Mouse (Mus musculus): ENCODE measurements around the gene Tspan9.

Tspan9 gene

DNA sequence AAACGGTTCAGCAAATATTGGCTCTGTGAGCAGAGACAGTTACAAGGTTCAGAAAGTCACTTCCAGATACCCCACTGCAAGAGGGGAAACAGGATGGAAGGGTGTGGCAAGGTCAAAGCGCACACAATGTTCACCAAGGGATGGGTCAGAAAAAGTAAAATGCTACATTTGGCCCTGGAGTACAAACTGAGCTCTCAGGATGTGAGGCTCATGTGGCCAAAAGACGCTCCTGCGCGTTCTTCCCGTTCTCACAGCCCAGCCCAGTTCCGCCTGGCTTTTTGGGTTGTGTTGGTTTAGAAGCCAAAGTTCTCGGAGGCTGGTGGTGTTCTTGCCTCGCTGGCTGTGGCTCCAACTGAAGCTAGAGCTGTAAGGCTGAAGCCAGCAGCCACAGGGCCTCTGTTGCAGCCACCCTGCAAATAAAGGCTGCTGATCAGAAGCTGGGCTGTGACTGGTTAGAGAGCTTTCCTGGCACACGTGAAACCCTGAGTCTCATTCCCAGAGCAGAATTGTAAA, 9.7 kb downstream of the Tspan9 start:
- in situ Hi-C loops (cut with MboI) = no loop called here

DNA sequence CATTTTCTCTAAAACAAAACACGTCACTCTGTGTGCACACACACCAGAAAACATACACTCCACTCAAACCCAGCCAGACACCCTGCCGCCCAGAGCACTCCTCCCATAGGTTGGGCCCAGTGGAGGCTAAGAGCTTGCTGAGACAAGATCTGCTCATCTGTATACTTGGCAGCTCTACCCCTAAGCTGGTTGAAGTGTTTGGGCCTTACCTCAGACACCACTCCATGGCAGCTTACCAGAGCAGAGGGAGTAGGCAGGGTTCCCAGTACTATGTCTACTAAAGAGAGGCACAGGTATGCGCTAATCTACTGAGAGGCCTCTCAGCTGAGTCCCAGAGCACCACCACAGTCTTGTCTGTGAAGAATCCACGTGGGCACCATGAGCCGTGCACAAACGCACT, 10.8 kb downstream of the Tspan9 start:
- in situ Hi-C loops (cut with MboI) = no loop called here

DNA sequence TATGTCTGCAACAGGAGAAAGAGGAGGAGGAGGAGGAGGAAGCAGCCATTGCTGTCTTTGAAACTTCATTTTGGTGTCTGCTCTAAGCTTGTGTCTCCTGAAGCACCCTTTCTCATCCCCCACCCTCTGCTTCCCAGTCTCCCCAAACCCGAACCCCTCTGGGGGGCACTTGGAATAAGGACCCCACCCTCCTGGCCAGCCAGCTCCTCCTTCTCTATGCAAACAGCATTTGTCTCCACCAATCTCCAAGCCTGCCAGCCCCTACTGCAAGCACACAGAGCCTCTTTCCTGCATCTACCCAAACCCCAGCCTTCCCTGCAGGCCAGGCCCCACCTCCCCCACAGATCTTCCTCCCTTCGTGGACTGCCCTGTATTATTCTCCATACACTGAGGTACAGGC, 12.0 kb downstream of the Tspan9 start:
- in situ Hi-C loops (cut with MboI) = no loop called here

DNA sequence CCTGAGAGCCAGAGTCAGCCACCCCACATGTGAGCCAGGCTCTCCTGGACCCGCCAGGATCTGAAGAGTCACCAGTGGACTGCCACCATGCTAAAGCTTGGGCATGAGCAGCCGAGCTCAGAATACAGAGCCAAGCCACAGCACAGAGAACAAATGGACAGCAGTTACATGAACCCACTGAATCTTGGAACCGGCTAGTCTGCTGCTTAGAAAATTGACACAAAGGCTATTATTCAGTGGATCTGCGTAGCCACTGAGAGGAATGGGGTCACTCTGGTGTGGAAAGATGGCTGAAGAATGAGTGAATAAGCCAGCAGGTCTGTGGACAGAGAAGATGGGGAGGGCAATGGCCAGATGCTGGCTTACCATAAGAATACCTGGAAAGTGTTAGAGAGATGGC, 12.7 kb downstream of the Tspan9 start:
- in situ Hi-C loops (cut with MboI) = no loop called here

DNA sequence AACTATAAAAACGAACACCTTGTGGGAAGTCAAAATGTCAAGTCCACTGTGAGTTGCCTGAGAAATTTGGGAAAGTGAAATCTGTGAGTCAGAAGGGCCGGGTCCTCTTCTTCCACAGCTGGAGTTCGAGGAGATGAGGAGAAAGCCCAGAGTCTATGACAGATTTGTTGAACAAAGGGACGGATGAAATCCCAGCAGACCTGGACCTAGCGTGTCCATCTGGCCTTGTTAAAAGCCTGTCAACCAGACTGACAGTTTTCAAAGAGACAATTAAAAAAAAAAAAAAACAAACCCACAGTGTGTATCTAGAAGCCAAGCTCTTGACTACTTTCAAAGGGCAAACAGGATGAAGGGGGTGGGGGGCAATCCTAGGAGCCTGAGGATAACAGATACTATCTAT, 14.0 kb downstream of the Tspan9 start:
- in situ Hi-C loops (cut with MboI) = no loop called here

DNA sequence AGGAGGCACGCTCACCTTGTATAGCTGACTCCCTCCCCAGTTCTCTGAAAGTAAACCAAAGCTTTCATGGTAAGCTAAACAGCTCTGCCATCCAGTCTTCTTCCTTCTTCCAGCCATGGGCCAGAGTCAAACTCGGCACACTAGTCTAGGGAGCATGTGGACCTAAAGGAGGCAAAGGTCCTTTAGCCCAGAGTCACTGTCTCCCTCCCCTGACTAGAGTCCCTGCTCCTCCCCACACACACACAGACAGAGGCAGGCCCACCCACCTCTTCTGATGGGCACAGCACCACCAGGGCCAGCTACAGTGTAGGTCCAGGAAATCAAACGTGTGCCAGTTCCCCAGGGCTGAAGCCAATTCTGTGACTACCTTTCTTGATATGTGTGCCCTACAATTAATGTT, 16.1 kb downstream of the Tspan9 start:
- in situ Hi-C loops (cut with MboI) = no loop called here

DNA sequence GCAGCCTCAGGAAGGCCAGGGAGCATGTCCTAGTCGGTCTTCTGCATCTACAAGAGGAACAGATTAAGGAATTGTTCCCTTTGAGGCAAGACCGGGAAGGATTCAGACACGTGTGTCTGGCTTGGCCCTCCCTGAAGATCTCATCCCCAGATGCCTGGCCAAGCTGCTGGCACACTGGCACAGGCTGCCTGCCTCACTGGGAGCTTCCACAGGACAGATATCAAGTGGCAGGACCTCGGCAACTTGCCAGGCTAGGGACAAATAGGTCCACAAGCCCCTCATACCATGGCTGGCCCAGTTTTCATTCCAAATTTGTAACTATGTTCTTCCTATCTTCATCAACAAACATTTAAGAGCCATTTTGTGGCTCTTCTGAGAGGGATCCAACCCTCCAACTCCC, 16.5 kb downstream of the Tspan9 start:
- in situ Hi-C loops (cut with MboI) = no loop called here

DNA sequence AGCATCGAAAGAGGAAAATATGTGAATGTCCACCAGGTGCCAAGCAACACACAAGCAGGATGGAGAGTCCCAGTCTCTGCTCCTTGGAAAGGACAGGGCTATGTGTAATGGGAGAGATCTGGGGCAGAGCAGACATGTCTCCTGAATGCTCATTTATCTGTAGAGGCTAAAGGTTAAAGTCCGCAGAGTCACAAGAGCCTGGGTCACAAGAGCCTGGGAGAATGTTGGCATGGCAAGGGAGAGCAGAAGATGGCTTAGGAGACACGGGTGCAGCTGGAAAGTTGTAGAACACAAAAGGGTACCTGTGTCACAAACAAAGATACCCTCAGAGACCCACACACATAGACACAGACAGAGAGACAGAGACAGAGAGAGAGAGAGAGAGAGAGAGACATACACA, 17.9 kb downstream of the Tspan9 start:
- in situ Hi-C loops (cut with MboI) = no loop called here

DNA sequence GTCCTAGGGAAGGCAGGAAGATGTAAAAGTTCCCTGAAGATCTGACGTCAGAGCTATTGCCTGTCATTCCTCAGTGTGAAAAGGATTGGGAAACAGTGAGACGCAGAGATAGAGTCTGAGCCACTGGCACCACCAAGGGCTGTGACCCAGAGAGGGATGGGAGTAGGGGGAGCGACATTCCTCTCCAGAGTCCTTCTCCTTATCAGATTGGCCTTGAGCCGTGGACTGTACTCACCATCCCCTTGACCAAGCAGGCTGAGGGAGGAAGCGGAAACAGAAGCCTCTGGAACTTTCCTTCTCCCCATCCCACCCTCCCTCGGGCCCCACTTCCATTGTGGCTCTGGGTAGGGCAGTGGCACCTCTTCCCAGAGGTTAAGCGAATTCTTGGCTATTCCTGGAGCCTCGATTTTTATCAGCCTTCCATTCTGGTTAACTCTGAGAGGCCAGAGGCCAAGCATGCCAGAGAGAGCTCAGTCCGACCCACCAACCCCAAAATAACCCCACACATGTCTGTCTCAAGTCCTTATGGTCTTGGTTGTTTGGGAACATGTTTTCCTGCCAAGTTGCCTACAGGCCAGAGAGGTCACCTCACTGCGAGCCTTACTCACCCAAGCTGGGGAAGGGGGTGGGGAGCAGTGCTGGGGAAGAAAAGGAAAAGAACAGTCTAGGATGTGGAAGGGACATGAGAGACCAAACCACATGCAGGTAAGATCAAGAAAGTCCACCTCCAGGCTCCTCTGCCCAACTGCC, 19.0 kb downstream of the Tspan9 start:
- in situ Hi-C loops (cut with MboI) = no loop called here

DNA sequence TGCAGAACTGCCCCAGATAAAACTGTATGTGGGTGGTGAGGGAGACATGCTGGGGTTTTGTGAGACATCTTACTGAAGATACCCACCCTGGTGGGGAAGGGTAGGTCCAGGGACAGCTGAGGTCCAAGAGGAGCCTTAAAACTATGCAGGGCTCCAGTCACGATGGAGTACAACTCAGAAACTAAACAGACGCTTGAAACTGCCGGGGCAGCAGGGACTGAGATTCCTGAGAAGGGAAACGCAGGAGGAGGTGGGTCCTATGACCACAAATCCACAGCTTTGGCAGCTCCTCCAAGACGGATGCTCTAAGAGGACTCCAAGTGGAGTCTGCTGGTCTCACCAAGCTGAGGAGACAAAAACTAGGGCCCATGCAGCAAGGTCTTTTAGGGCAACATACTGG, 21.3 kb downstream of the Tspan9 start:
- in situ Hi-C loops (cut with MboI) = no loop called here

DNA sequence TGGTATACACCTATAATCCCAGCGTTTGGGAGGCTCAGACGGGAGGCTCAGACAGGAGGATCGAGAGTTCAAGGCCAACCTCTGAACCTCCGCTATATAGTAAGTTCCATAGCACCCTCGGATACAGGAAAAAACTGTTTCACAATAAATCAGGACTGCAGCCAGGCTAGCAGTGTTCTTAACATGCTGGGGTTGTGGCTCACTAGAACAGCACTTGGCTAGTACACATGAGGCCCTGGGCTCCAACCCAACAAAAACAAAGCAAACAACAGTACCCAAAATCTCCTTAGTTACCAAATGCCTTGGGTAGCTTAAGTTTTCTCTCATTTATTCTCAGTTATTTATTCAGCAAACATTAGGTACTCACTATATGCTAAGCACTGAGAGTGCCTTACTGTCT, 21.7 kb downstream of the Tspan9 start:
- in situ Hi-C loops (cut with MboI) = no loop called here

DNA sequence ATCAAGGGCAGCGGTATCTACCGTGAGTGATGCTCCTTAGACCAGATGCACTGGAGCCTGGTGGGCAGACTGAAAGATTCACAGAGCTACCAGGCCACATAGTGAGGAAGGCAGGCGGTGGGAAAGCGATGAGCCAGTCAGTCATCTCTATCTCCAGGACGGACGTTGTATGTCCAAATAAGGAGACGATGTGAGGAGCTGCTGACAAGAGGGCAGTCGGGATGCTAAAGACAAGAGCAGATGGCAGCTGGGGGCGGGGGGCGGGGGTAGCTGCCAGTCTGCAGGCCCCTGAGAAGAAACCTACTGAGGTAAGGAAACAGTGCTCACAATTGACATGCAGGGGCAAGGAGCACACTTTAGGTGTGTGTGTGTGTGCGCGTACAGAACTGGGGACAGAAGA, 22.6 kb downstream of the Tspan9 start:
- in situ Hi-C loops (cut with MboI) = no loop called here

DNA sequence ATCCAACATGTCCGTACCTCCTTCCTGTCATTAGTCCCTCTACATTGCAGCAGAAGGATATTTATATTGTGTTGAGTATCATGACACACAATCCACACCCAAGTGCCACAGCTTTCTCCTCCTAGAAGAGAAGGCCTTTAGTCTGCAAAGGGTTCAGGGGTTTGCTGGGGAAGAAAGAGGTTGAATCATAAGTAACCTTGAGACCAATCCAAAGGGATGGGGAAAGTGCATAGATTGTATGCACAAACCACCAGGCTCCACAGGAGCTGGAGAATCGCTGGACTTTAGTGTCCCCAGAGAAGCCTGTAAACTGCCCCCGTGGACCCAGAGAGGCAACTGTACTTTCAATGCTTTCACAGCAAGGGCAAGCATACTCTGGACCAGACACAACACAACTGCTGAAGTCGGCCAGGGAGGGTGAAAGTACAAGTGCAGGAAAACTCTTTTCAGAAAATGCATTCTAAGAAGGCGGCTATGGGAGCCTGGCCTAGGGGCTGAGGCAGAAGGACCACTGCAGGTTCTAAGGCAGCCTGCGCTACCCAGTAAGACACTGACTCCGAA, 24.6 kb downstream of the Tspan9 start:
- in situ Hi-C loops (cut with MboI) = no loop called here

DNA sequence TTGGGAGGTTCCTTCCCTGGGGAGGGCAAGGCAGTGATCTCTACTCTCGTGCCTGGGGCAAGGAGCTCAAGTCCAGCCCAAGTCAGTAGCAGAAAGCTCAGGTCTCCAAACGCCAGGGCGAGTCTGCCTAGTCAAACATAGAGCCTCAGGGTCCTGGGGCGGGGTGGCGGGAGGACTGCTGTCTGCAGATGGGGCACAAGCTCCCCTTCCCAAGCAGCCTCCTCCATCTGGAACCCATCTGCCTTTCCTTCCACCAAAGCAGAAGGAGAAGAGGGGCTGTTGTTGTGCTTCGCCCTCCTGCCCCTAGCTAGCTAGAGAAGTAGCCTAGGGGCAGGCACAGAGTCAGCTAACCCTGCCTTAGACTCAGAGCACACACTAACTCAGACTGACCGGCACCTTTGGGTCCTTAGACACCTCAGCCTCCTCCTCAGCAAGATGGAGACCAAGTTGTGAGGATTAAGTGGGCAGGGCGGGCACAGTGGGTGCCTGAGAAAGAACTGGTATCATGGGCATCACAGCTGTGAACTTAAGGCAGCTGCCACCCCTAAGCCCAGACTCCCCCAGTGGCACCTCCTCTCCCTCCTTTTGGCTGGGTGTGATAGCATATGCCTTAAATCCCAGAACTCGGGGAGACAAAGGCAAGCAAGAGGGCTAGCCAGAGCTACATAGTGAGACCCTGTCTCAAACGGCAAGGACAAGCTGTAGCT, 26.4 kb downstream of the Tspan9 start:
- in situ Hi-C loops (cut with MboI) = no loop called here

DNA sequence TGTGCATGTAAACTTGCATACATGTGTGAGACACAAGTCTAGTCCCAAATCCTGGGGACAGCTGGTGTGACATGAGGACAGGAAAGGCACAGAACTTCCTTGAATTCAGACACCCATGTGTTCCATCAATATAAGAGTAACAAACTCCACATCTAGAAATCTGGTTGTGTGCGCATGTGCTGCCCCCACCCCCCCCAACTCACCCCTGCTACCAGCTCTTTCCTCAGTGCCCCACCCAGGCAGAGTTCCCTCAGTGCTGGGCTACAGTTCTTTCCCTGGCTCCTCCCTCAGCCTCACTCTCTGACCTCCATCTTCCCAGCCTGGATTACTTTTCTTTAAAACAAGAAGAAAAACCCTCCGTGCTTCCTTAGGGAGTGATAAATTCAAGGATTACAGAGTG, 27.1 kb downstream of the Tspan9 start:
- in situ Hi-C loops (cut with MboI) = no loop called here

DNA sequence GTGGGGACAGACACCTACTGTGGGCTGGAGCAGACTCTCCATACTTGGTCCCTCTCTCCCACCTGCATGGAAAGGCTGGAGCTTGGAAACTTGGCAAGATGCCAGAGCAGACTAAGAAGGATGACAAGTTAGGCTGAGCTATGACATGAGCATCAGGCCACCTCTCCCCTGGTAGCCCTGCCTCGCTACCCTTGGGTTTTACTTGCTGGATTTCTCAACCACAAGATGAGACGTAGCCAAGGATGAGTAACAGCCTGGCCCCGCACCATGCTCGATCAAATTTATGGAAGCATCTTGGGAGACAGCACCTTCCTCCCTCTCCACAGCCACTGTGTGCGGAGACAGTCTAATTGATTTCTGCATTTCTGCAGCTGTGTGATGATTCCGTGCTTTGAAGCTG, 28.3 kb downstream of the Tspan9 start:
- in situ Hi-C loops (cut with MboI) = no loop called here

DNA sequence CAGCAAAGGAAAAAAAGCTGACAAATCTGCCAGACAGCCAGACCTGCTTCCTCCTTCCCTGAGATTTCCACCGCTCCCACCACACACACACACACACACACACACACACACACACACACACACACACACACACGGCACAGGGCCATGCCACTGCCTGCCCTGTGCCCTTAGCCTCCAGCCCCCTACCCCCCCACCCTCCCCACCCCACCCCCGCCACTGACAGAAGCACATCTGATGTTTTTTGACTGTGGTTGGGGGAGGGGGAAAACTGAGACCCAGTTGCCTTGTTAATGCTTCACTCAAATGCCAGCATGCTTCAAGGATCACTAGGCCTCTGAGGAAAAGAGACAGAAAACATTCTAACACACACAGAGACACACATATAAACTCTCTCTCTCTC, 30.8 kb downstream of the Tspan9 start:
- in situ Hi-C loops (cut with MboI) = no loop called here

DNA sequence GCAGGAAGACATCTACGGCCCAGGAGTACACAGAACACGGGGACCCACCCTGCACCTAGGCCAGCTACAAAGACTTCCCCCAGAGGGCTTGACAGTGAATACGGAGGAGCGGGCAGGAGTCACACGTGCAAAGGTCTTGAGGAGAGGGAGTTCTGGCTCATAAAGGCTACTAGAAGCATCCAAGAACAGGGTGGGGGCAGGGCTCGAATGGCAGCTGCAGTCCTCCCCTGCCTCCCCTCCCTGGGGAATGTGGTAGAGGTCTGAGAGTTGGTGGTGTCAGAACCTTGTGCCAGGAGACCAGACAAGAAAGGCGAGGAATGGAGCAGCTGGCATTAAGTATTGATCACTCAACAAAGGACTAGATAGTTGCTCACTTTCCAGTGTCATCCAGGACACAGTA, 31.6 kb downstream of the Tspan9 start:
- in situ Hi-C loops (cut with MboI) = no loop called here

DNA sequence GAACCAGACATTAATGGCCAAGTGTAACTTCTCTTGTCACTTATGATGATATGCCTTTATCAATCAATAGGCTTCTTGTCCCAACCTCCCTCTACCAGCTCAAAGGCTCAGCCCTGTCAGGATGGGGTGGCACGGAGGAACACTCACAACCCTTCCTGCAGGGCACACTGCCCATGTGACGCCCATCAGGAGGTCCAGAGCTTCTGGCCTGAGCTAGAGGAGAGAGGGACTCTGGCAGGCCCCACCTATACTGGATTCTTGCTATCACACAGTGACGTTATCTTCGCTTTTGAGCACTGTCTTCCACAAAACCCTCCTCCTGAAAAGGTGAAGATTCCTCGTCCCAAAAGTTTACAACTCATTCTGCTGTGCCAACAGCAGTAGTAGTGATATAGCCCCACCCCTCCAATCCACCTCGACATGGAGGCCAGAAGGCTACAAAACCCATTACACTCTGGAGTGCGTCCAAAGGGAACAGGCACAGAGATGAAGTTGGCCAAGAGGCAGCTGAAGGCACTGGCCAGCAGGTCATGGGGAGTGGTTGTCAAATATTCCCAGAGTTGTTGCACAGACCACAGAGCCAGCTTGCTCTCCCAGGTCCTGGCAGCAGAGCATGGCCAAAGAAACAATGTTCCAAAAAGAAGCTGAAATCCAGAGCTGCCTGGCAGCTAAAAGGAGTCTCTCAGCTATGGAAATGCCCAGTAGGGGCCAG, 34.9 kb downstream of the Tspan9 start:
- in situ Hi-C loops (cut with MboI) = no loop called here

DNA sequence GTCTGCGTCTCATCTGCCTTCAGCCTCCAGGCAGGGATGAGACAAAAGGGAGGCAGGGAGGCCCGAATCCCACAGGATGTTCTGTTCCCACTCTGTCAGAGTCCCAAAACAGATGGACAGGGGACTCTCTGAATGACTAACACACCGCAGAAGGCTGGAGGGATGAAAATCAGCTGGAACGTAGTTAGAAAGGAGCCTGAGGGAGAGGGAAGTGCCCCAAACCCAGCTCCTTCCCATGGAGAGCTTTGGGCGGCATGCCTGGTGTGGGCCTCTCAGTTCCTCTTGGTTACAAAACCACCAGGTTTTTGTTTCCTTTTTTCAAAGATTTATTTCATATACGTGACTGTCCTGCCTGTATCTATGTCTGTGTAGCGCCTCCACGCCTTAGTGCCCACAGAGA, 35.7 kb downstream of the Tspan9 start:
- in situ Hi-C loops (cut with MboI) = no loop called here

DNA sequence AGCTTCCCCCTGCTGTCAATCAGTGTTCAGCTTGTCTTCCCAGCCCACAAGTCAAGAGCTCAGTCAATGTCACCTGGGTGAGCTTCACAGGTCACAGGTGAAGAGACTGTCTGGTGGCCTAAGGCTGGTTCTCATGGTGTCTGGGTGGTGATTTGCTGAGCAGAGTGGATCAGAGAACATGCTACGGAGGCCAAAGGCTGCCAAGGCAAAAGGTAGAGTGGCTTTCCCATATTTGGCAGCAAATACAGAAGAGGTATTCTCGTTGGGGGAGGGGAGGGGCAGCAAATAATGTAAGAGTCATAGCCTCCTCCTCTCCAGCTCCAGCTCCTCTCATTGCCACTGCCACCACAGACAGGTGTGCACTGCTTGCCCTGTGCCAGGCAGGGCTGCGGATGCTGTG, 37.2 kb downstream of the Tspan9 start:
- in situ Hi-C loops (cut with MboI) = no loop called here

DNA sequence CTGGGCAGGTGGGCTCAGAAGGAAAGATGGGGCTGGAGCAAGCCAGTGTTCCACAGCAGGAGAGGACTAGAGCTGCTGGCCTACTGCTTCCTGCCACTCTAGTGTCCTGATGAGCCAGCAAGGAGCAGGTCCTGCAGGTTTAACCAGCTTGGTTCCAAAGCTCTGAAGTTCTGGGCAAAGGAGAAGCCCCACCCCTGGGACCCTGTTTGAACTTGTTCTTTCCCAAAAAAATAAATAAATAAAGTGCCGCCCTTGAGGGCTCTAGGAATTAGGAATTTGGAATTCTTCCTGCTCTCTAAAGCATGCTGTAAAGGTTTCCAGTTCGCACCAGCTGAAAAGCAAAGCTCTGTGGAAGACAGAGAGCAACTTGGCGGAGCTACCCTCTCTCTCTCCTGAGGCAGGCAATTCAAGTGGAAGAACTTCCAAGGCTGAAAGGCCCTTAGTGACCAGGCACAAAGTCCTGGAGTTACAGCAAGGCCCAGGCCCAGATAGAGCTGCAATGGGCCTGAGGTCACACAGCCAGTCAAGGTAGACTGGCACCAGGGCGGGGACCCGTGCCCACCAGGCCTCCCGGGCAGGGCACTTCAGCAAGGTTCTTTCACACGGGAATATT, 38.6 kb downstream of the Tspan9 start:
- in situ Hi-C loops (cut with MboI) = no loop called here
